Mouse (Mus musculus): ENCODE measurements around the gene Ppox.
"Not testable (repeated sequence)": the region's sequence is repeated elsewhere in the genome, so short reads cannot be mapped to it uniquely, and the experiment has no call there.

Gene Ppox

DNA sequence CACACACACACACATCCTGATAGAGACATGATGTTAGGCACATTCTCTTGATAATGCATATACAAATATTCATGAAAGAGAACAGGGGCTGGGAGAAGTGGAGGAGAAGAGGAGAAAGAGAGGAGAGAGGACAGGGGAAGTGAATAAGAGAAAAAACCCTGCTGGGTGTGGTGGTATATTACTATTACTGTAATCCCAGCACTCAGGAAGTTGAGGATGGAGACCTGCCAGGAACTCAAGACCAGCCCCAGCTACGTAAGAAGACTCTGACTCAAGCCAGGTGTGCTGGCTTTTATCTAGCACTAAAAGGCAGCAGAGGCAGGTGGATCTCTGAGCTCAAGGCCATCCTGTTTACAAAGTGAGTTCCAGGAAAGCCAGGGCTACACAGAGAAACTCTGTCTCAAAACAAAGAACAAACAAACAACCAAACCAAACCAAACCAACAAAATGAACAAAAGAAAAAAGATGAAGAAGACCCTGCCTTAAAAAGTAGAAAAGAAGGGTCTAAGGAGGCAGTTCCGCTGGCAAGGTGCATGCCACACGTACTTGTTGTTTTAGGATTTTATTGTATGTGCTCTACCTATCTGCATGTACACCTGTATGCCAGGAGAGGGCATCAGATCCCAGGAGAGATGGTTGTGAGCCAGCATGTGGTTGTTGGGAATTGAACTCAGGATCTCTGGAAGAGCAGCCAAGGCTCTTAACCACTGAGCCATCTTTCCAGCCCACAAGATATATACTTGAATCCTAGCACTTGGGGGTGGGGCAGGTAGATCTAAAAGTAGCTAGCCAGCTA is 17.1 kb downstream of the Ppox start:
- no peak for DNase-seq

GRCm38 (mm10) chr1:171263185-171263611 is 17.8 kb downstream of the Ppox start:
- no peak for DNase-seq

DNA sequence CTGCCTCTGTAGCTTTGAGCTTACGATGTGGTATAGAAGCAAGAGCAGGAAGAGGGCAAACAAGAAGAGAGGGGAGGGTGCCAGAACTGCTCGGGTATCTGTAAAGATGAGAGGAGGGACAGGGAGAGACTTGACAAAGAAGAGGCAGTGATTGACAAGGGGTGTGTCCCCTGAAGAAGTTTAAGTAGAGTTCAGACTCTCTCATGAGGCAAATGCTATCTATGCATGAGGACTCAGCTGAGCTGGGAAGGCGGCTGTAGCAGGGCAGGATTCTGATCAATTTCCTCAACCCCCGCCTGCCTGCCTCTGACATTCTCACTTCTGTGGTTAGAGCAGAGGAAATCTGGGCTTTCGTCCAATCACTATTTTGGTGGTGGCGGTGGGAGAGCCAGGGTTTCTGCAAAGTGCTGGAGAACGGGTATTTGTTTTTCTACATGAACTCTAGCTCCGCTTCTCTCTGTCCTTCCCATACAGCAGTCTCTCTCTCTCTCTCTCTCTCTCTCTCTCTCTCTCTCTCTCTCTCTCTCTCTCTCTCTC is 18.3 kb downstream of the Ppox start:
- peak; percentile 55 to 61 for DNase-seq

- no peak for DNase-seq
Measured at GRCm38 (mm10) chr1:171260316-171260715, 20.7 kb downstream of the Ppox start.

DNA sequence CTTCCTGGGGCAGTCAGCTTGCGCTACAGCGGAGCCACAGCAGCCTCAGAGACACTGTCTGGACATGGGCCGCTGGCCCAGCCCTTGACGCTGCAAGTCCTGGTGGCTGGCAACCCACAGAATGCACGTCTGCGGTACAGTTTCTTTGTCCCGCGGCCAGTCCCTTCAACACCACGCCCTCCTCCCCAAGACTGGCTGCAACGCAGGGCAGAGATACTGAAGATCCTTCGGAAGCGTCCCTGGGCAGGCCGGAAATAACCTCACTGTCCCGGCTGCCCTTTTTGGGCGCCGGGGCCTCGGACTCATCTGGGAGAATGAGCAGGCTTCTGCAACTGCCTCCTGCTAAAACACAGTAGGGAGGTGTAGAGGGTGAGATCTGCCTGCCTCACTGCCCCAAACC is 22.1 kb downstream of the Ppox start:
- no peak for DNase-seq

- no peak for DNase-seq
Measured at GRCm38 (mm10) chr1:171257781-171258180, 23.2 kb downstream of the Ppox start.

- DNase-seq, result peak; percentile 63 to 76
Measured at GRCm38 (mm10) chr1:171256937-171257548, 23.9 kb downstream of the Ppox start.

GRCm38 (mm10) chr1:171256095-171256818 is 24.7 kb downstream of the Ppox start:
- DNase-seq, result no peak

DNA sequence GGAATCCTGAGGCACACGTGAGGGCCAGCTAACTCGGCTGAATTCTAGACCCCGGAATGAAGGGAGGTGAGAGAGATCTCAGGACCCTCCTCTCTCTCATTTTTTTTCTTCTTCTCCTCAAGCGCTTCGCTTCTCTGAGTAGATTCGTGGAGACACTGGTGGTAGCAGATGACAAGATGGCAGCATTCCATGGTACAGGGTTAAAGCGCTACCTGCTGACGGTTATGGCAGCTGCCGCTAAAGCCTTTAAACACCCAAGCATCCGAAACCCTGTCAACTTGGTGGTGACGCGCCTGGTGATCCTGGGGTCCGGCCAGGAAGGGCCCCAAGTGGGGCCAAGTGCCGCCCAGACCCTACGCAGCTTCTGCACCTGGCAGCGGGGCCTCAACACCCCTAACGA is 28.6 kb downstream of the Ppox start:
- no peak for DNase-seq

GRCm38 (mm10) chr1:171251594-171252324 is 29.2 kb downstream of the Ppox start:
- peak in 1 of 2 experiments; percentile 36 for DNase-seq

- peak in 1 of 2 experiments; percentile 30 for DNase-seq
Measured at GRCm38 (mm10) chr1:171250680-171251593, 30.0 kb downstream of the Ppox start, which contains the start of gene Ndufs2. Gene Ndufs2, minus strand, starts transcription at chr1:171251388.

DNA sequence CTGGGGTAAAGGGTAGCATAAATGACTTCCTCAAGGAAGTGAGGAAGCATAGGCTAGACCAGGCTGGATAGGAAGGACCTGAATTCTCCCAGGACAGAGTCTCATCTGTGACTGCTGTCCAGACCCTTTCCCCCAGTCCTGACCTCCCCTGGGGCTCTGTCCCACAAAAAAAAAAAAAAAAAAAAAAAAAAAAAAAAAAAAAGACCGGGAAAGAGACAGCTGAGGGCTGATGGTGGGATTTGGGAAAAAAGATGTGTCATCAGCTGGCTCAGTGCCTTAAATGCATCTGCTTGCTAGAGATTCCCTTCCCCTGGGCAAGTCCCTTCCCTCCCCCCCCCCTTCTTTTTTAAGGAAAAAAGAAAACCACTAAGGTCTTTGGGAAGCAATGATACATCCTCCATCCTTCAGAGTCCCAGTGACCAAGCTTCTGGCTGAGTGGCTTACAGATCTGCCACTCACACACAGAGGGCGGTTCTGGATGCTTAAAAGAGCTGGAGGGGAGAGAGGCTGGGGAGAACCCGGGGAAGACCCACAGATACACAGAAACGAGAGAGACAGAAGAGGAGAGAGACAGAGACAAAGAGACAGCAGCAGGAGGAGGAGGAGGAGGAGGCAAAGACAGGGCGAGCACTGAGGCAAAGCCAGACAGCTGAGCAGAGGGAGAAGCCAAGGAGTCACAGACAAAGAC is 30.9 kb downstream of the Ppox start, which contains the start of gene Adamts4:
Adamts4 (plus strand) TSS at position 509 of the 688 bp plus-strand sequence.
- peak; percentile 47 to 58 for DNase-seq

DNA sequence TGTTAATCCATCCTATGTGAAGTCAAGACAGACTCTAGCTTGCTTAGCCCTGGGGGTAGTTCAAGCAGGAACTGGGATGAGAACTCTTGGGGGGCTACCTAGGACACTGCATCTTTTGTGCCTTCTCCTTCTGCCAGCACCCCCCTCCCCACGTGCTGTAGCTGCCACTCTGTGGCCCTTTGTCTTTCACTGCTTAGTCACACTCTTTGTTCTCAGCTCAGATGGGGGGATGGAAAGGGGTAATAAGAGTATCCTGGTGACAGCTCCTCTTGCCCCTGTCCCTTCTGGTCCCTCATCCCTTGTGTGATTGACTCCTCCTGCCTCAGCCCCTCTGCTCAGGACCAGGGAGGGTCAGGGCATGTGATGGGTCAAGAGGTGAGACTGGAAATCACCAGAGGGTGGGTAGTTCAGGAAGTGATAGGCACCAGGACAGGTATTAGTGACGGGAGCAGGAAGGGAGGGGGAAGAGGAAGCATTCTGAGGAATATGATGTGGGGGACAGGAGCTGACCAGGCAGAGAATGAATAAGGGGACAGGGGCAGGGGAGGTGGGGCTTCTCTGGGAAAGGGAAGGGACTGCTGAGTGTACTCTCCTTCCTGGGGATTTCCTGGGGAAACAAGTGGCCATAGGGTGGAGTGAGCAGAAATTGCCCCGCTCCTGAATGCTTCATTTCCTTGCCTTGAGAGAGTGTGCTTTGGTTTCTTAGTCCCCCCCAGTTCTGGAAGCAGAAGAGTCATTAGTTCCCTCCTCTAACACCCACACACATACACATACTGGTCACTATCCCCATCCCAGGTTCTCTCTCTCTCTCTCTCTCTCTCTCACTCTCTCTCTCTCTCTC is 32.4 kb downstream of the Ppox start:
- no peak for DNase-seq

DNA sequence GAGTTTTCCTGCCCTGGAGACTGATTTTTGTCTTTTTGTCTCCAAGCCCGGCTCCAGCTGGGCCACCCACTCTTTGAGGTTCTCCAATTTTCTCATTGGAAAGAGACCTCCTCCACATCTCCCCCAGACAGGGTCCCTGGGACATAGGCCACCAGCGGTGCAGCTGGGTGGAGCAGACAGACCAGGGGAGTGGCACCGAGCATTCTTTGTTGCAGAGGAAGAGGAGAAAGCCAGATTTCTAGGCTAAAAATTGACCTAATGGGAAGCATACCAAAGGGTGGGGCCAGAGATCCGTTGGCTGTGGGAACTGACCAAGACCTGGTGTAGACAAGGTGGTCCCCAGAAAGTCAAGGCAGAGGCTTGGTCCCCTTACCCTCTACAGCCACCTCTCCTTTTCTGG is 33.1 kb downstream of the Ppox start:
- DNase-seq, result no peak

GRCm38 (mm10) chr1:171247453-171247841 is 33.5 kb downstream of the Ppox start:
- DNase-seq, result no peak

DNA sequence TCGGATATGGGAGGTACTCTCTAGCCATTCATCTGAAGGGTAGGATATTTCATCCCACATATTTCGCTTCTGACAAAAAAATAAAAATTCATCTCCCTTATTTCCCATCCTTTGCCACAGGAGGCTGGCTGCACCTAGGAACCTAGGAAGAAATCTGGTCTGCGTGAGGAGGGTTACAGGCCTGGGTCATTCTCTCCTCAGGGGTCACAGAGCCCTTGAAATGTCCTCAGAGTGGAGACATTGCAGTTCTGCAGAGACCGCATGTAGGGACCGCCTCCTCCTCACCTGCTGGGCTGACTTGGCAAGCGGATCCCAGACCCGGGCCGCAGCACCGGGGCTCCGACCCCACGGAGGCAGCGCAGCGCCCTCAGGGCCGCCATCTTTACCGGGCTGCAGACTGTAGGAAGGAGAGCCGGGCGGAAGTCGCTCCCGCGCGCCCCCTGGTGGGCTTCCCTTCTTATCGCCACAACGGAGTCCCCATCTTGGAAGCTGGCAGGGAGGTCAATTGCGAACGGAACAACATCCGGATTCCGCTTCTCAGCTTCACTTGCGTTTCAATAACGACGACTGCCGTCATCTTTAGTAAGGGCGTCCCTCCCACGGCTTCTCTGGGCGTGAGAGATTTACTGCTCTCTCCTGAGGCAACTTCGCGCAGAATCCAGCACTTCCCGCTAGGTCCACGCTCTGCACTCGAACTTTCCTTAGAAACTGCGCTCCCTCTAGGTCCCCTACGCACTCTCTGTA is 34.1 kb downstream of the Ppox start:
- DNase-seq, result peak; percentile 99

GRCm38 (mm10) chr1:171245353-171245752 is 35.6 kb downstream of the Ppox start:
- DNase-seq, result no peak

DNA sequence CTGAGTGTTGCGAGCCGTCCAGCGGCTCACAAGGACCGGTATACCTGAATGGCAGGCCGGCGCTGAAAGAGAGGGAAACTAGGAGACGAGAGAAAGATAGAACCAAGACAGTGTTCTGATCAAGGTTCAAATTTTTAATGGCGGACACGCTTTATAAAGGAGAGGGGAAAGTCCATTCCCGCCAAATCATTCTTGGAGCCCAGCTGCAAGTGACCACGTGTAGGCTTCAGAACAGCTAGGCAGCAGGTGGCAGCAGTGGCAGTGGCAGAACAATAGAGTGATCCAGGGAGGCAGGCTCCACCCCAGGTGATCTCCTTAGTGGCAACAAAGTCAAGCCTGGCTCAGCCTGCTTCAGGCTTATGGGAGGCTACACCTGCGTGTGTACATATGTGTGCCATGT is 39.0 kb downstream of the Ppox start:
- not testable (repeated sequence) for DNase-seq

GRCm38 (mm10) chr1:171240911-171241310 is 40.1 kb downstream of the Ppox start:
- DNase-seq, result no peak

All from cerebellum, postnatal 25 days (tissue).